Mouse (Mus musculus) duodenum, adult 2 months (tissue): ENCODE measurements around the gene Actl7b. TPM values are rescaled to one million over a fixed set of nuclear protein-coding genes. Genes with fewer than 3 reads are reported as not detected.

Source experiments
- polyA plus RNA-seq: library from polyadenylated mRNA; depleted of rRNA; stranded (reverse); fragments of >200 nt; gene quantifications from 2 replicates; pipeline ENCODE4 v1.2.3, GENCODE M21; 2012; ENCODE audit warnings: low replicate concordance; rRNA removed

Actl7b gene
- polyA plus RNA-seq = 0.27 TPM in 1 of 2 replicates, not detected in the other

GRCm38 (mm10) chr4:56741041-56741493 lies at the start of gene Actl7b:
Gene Actl7b, minus strand, starts transcription at chr4:56741443.

GRCm38 (mm10) chr4:56743363-56744195 lies 2.3 kb upstream of the Actl7b start, which contains the start of gene Actl7a:
Gene Actl7a, plus strand, starts transcription at chr4:56743413.

GRCm38 (mm10) chr4:56740020-56740485 lies 1.2 kb downstream of the Actl7b start, which contains the start of gene Gm26657:
Gene Gm26657, plus strand, starts transcription at chr4:56740070.

Other genes starting within 250 kb of the Actl7b start
- gene Gm26657, start 1.4 kb downstream of the Actl7b start, polyA plus RNA-seq = not detected in 2 replicates
- not detected in 2 replicates for gene Actl7a, start 2.0 kb upstream of the Actl7b start, polyA plus RNA-seq
- 3.7 and 4.6 TPM in 2 replicates for gene Elp1, start 60.9 kb upstream of the Actl7b start, polyA plus RNA-seq
- 0.87 and 1.4 TPM in 2 replicates for gene Fam206a, start 60.9 kb upstream of the Actl7b start, polyA plus RNA-seq
- gene Ctnnal1, start 123.7 kb upstream of the Actl7b start, polyA plus RNA-seq = 1.1 and 1.8 TPM in 2 replicates
- gene Tmem245, start 206.0 kb upstream of the Actl7b start, polyA plus RNA-seq = 3.3 and 3.5 TPM in 2 replicates
- 0.04 TPM in 1 of 2 replicates, not detected in the other for gene Frrs1l, start 248.9 kb upstream of the Actl7b start, polyA plus RNA-seq